Mouse (Mus musculus) megakaryocyte, embryonic 14.5 days (primary cell): Measurements from ENCODE around the gene Myh7b.

Experiments used
- FLI1 ChIP-seq: IDR thresholded peaks from 2 replicates; pipeline ENCODE4 v1.6.1; 2012; ENCODE audit warnings: low read length, inconsistent platforms, mixed read lengths
- GATA1 ChIP-seq: IDR thresholded peaks from 3 replicates; pipeline ENCODE4 v1.6.1; 2012; ENCODE audit warnings: mixed read lengths, low read length, inconsistent platforms, borderline replicate concordance

DNA sequence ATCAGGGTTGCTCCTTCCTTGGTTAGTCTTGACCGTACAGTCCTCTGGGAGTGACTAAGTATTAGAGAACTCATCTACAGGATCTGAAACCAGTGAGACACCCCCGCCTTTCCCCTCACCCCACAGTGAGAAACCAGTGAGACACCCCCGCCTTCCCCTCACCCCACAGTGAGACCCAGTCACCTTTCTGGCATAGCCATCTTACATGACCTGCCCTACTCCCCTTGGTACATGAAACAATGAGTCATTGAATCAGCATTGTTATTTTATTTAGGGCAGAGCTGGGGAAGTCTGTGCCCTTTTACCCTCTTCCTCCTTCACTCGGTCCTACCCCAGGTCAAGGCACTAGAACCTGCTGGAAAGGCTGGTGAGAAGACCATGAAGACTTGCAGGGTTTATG, 48.1 kb upstream of the Myh7b start:
- TF ChIP-seq GATA1 (no peak), FLI1 (no peak)
